Mouse (Mus musculus): Measurements from ENCODE around the gene Polr2l.

The Polr2l gene

DNA sequence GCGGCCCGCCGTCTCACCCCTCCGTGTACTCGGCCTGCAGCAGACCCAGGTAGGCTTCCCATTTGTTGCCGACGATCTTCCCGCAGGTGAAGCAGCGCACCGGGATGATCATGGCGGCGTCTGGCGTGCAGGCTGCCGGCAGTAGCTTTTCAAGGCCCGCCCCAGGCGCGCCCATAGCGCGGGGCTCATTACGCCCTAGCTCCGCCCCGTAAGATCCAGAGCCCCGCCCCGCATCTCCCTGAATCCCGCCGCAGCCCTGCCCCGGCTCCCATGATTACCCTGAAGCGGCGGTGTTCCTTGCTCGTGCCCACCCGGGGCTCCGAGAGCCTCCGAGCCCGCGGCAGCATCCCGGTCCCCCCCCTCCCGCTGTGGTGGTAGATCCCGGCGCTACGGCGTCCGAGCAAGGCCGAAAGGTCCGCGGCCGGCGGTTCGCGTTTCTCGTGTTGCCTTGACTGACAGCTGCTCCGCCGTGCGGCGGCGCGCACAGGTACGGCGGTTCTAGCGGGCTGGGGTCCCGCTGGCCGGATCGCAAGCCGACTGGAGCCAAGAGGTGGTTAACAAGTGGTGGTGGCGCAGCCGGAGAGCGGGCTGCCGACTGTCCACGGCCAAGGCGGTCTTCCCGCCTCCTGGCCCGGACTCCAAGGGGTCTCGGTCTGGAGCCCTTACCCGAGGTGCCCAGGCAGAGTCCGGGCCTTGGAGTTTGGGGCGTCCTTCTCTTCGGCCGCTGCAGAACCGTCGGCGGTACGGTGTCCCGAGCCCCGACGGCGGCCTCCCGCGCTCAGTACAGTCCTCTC, at the start of gene Polr2l, which contains the start of gene Tspan4:
Polr2l (minus strand) TSS at position 122 of the 794 bp plus-strand sequence.
Tspan4 (plus strand) TSS at position 230 of the 794 bp plus-strand sequence.
- DNase-seq (ENCODE audit: low read depth, low spot score) = peak; percentile 81

DNA sequence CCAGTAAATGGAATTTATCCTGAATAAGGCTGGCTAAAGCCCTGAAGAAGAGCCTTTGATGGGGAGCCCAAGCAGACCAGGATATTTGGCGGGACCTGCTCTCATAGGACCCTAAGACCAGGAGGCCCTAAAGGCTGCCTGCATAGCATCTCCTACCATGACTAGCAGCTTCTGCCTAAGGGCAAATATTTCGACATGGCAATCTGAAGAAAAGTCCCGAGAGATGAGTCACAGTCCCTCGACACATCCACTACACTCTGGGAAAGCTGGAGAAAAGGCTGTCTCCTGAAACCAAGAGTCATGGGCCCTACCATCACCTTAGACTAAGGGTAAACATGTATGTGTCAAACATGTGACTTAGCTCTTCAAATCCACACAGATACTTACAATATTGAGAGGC, 49.3 kb upstream of the Polr2l start:
- no peak for DNase-seq (ENCODE audit: low read depth, low spot score)

DNA sequence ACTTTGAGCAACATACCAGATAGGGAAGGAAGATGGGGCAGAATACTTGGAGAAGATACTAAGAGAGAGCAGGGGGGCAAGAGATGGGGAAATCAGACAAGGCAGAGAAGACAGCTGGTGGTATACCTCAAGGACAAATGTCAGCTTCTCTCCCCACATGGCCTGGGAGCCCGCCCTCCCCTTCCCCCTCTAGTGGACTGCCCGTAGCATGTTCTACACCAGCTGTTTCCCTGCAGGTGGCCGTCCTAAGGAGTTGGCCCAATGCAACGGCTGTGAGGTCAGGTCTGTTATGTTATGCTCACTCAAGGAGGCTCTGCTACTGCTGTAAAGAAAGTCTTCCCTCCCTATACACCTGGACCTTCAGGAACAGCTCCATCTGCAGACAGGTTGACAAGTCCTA, 48.1 kb upstream of the Polr2l start:
- no peak for DNase-seq (ENCODE audit: low read depth, low spot score)

DNA sequence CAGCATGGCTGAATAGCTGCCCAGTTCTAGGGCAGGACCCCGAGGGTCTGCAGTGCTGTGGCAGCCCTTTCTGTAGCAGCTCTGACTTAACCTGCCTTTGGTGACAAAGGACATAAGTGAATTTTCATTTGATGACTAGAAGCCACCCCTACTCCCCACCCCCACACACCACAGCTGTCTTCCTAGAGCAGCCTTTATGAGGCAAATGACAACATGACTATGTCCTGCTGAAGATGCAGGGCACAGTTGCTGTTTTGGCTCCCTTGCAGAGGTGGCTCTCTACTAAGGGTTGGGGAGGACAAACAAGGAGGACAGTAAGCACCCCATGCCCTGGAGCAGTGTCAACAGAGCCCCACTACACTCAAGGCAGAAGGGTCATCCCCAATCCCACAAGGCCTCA, 44.9 kb upstream of the Polr2l start:
- DNase-seq (ENCODE audit: low read depth, low spot score) = no peak

DNA sequence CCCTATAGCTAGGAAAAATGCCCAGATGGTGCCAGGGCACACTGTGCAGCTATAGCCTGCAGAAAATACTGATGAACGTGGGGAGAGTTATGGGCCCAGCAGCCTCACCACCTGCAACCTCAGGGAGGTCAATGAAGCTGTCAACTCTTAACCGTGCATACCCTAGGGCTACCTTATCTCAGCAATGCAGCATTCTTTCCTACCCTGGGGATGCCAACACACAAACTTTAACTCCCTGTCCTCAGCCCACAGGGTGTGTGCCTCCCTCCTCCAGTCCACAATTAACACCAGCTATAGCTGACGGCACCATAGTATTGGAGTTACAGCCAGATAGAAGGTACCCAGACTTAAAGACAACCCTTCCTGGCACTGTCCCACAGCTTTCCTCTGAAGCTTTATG, 44.0 kb upstream of the Polr2l start:
- DNase-seq (ENCODE audit: low read depth, low spot score) = no peak

DNA sequence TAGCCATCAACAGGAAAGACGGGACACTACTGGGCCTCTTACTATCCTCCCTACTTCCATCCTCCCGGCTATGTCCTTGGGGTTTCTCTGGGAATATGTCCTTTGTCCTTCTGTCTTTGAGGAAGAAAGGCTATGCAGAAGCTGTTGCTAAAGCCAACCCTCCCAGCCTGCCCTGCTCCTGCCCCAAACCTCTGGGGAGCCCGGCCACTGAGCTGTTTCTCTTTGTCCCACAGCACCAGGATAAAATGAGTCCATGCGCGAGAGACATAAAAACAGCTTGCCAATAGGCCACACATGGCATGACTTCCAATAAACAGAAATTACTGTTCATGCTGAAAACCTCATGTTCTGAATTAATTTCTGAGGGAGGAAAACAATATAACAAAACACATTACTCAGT, 43.4 kb upstream of the Polr2l start:
- no peak for DNase-seq (ENCODE audit: low read depth, low spot score)

DNA sequence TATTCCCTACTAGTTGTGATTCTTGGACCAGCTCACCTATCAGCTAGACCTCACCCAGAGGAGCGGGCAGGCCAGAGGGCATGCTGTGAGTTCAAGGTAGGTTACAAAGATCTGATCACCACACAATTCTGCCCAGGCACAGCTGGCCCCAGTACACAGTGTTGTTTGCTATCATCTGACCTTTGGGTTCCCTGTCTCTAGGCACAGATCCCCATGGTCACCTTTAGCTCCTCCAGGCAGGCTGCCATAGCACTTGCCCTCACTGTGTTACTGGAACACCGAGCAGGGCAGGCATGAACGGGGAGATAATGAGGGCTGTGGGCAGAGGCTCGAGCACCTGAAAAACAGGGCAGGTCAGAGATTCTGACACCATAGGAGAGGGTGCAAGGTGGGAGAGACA, 42.7 kb upstream of the Polr2l start:
- no peak for DNase-seq (ENCODE audit: low read depth, low spot score)

DNA sequence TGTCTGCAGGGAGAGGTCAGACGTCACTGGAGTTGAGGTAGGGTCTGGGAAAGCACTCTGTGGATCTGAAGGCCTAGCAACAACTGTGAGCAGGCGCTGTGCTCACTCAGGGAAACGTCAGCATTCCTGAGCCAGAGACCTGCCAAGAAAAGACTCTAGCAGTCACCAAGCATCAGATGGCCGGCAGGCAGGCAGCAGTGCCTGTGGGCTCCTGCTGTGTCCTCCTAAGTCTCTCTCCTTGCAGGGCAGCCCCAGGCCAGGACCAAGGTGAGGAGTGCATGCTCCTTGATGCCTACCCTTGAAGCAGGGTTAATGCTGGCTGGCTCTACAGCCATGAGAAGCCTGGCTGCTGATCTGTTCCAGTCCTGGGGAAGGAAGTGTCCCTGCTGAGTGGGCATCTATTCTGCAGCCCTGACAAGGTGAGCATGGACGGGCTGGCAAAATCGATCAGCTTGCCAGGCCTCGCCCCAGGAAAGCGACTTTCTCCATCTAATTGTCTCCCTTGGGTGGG, 35.8 kb upstream of the Polr2l start:
- no peak for DNase-seq (ENCODE audit: low read depth, low spot score)

DNA sequence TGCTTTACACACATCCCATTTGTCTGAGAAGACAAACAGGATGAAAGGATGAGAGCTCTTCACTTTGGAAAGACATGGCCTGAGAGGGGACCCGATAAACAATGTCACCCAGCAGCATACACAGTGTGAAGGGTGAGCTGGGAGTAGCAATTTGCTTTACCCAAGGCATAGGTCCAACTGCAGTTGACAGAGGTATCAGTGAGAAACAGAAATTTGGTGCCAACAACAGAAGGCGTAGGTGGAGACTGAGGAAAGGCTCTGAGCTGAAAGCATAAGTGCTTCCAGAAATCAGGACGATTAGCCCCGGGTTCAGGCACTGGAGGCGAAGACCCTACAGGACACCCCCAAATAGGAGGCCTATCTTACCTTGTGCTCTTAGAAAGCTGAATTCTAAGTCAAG, 35.3 kb upstream of the Polr2l start:
- no peak for DNase-seq (ENCODE audit: low read depth, low spot score)

DNA sequence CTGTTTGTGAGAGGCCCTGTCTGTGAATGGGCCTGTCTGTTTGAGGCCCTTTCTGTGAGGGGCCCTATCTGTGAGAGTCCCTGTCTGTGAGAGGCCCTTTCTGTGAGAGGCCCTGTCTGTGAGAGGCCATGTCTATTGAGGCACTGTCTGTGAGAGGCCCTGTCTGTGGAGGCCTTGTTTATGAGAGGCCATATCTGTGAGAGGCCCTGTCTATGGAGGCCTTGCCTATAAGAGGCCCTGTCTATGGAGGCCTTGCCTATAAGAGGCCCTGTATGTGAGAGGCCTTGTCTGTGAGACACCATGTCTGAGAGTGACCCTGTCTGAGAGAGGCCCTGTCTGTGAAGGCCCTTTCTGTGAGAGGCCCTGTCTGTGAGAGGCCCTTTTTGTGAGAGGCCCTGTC, 33.2 kb upstream of the Polr2l start:
- DNase-seq (ENCODE audit: low read depth, low spot score) = peak; percentile 43

DNA sequence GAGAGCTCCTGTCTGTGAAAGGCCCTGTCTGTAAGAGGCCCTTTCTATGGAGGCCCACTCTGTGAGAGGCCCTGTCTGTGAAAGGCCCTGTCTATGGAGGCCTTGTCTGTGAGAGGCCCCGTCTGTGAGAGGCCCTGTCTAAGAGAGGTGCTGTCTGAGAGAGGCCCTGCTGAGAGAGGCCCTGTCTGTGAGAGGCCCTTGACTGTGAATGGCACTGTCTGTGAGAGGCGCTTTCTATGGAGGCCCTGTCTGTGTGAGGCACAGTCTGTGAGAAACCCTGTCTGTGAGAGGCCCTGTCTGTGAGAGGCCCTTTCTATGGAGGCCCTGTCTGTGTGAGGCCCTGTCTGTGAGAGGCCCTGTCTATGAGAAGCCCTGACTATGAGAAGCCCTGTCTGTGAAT, 31.3 kb upstream of the Polr2l start:
- DNase-seq (ENCODE audit: low read depth, low spot score) = peak; percentile 31

DNA sequence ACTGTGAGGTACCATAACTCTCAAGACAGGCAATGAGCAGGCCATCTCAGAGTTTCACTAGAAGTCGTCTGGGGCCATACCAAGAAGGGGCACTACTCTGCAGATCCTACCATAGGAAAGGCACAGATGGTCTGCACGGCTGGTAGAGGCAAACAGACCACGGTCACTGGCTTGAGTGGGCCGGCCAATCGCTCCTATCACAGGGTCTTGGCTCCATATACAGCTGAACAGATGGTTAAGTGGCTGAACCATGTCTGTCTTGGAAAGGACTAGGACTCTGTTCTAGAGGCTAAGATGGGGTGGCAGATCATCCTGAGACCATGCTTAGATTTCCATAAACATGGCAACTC, 27.6 kb upstream of the Polr2l start:
- DNase-seq (ENCODE audit: low read depth, low spot score) = no peak

DNA sequence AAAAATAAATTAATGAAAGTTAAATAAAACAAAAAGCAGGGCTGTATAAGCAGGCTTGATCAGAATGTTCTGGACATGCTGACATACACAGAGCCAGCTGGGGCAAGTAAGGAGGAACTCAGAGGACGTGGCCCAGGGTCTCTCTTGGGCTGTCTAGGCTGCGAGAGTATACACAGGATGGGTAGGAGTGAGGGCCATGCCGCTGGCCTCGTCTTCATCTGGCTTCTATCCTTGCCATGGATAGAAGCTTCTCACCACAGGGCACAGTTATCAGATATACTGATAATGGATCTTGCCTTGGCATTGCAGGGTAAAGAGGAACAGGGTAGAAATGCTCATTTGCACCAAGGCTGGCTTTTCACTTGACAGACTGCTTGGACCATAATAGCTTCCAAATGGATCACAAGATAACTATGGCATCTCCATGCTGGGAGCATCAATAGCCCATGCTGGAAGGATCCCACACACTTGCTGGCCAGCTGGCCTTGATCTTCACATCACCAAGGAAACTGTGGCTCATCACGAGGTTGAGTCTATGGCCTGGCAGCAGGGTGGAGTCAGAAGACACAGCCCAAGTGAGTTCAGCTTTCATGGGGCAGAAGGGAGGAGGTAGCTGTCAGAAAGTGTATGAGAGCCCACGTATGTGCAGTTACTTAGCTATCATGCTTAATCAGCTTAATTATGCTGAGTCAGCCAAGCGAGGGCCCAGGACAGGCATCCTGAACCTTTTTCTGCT, 27.1 kb upstream of the Polr2l start:
- peak; percentile 38 for DNase-seq (ENCODE audit: low read depth, low spot score)

DNA sequence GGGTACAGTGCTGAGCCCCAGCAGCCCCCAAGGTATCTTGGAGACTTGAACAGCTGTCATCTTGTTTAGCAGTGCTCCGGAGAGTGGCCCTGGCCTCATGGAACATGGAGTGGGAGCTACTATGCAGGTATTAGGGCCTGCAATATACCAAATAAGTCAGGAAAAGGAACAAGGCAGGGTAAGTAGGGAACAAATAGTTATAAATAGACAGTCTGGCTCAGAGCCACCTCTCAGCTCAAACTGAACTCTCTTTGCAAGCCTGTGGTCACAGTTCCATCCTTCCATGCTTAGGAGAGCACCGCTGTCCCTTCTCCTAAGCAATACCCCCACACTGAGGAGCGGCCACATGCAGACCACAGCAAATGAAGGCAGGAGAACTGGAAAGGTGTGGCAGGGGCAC, 22.7 kb upstream of the Polr2l start:
- no peak for DNase-seq (ENCODE audit: low read depth, low spot score)

DNA sequence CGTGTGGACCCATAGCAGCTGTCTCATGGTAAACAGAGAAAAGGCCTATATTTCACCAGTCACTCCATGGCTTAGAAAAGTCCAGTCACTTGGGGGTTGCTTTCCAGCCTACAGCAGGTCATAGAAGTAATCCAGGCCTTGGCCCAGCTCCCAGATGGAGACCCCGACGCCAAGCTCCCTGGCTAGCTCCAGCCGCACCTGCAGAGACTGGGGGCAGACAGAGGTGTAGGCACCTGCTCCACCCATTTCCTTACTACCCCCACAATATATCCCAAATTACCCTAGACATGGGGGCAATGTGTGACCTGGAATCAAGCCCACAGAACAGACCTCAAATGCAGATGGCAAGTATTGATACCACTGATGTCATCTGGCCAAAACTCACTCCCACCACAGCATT, 21.0 kb upstream of the Polr2l start:
- no peak for DNase-seq (ENCODE audit: low read depth, low spot score)

DNA sequence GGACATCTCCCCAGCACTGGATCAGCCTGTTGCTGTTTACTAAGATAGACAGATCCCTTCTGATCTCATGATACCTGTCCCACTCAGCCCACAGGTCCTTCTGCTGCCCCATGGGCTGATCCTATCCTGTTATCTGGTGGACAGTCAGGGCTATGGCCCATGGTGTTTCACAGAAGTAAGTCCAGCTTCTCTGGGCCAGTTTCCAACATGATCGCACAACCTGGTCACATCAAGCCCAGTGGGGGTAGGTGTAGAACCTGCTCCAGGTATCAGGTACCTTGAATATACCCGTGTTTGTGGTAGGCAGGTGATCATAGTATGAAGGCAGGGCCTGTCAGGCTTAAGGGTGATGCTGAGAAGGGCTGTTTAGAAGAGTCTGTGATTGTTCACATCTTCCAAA, 20.4 kb upstream of the Polr2l start:
- no peak for DNase-seq (ENCODE audit: low read depth, low spot score)

DNA sequence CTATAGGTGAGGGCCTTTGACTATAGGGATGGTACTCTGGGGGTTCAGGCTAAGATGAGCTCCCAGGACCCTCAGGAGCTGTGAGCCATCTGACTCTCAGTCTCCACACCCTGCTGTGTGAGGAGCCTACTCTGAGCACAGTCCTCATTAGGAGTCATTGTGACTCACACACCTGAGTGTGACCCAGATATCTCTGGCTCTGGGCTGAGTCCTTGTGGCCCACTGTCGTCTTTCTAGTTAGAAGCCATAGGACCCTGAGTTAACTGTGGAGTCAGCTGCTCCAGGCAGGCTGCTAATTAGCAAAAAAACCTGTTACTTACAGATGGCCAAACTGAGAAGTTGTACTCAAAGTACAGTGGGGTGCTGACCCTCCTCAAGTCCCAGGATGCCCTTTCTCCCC, 18.8 kb upstream of the Polr2l start:
- no peak for DNase-seq (ENCODE audit: low read depth, low spot score)

DNA sequence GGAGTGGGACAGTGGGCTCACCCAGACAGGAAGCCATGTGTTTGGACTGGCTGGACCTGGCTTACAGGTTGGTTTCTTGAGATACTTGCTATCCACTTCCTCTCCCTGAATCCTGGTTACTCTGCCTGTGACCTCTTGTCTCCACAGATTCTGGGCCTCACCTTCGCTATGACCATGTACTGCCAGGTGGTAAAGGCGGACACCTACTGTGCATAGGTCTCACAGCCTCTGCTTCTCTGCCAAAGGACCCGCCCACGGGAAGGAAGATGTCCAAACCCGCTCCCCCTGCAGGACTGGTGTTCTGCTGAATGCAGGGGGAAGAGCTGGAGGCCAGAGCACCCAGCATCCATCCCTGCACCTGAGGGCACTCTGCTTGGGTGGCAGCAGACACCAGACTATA, 17.8 kb upstream of the Polr2l start:
- no peak for DNase-seq (ENCODE audit: low read depth, low spot score)

DNA sequence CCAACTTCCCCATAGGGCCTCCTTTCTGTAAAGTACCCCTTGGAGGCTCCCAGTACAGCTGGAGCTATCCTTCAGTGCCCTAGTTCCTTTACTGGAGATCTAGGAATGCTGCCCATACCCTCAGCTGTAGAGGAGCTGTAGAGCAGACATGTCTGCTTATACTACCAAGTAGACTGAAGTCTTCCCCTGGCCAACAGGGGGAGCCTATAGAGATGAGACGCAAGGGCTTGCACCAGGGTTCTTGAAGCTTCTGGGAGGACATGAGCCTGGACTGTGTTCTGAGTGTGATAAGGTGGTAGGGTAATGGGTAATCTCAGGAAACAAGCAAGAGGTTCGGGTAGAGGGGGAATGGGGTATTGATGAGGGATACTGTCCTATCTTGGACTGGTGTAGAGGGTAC, 16.2 kb upstream of the Polr2l start:
- no peak for DNase-seq (ENCODE audit: low read depth, low spot score)

DNA sequence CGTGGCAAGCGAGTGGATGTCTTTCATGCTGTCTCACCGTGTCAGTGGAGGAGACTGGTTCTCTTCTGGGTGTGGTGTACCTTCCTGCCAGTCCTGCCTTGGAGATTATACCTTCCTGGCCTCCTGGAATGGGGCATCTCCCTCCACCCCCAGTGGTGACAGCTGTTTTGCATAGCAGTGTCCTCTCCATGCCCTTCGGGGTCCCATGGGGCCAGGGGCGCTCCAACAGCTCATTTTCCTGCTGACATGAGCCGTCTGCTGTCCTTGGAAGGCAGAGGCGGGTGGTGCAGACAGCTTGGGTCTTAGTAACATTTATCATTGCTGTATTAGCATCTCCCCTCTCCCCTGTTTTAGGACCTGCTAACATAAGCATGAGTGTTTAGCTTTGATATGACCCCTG, 12.2 kb upstream of the Polr2l start:
- no peak for DNase-seq (ENCODE audit: low read depth, low spot score)

DNA sequence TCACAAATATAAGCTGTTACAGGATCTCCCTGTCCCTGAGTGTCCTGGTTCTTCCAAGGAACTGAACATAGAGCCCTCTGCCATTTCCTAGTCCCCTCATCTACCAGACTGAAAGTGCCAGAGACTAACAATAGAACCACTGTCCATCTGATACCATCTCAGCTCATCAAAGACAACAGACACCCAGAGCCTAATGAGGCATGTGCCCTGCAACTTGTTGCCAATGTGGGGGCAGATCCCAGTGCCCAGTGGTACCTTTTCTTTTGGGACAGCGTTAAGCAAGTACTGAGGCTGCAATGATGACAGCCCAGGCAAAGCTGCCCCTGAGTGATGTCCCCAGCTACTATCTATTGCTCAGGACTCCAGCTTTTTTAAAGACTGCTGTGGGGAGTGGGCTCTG, 11.3 kb upstream of the Polr2l start:
- no peak for DNase-seq (ENCODE audit: low read depth, low spot score)

DNA sequence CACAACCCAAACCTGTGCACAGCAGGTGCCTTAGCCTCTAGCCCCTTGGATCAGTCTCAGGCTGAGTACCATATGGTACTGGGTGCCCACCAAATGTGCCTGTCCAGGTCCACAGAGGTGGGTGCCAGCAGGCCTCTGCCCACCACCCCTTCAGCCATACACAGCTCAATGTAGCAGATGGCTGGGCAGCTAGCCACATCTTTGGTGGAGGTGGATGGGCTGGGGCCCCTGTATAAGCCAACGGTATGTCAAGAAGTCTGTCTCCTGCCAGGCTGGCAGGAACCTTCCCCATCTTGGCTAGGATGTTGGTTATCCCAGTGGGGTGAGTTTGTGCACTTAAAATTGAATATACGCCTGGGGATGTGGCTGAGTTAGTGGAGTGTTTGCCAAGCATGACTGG, 10.7 kb upstream of the Polr2l start:
- DNase-seq (ENCODE audit: low read depth, low spot score) = no peak

DNA sequence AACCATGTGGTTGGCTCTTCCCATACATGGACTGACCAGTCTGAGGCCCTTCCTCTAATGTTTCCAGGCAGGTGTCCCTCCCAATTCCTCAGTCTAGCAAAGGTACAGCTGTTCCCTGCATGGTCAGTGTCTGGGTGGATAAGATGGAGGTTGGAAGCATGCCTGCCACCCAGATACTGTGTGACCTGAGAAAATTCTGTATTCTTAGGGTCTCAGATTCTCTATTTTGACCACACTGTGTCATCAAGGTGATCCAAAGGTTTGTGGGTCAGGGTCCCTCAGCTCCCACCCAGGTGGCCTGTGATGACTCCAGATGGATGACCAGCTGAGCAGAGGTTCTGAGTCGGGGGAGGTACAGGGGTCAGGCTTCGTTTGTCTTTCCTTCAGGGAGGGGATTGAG, 10.3 kb upstream of the Polr2l start:
- DNase-seq (ENCODE audit: low read depth, low spot score) = no peak

Measured in c-Kit-negative CD71-positive TER-119-positive erythroid progenitor cells, embryonic 14.5 days (primary cell).